18 mouse cellular contexts compared by ENCODE assay signal in the genomic region with DNA sequence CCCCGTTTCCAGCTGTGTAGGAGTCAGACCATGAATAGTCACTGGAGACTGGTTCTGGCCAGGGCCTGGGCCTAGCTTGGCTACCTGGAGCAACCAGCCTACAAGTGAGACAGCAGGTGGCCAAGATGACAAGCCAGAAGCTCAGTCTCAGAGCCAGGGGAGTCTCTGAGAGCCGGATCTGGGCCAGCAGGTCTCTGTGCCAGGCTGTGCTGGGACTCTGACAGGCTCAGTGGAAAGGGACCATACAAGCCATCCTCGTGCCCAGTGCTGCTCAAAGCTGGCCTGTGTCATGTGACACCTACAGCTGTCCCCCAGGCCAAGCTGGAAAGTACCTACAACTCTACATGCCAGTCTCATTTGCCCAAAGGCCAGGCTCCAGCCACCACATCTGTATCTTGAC. TPM values are rescaled to one million over a fixed set of nuclear protein-coding genes. Genes with fewer than 3 reads are reported as not detected.
DNase-seq lines count a peak whose midpoint lies in the region; ATAC-seq lines count a peak whose summit lies in the region.
"Had no signal": no experiment of that assay in that cellular context is flagged by ENCODE, and none has a peak within 500 bp of the region (broad histone marks: within the 10 kb centered on the region; RNA-seq: fewer than 3 reads in every experiment).

No protein-coding gene starts in this region.

- DNase-seq in forebrain, embryonic 14.5 days (ENCODE audit: low spot score), result no peak
- no peak for DNase-seq in midbrain, embryonic 11.5 days (ENCODE audit: low spot score, missing footprints)
- peak; percentile 63 to 66 for DNase-seq in cerebellum, postnatal 36 days
- DNase-seq in left cerebral cortex, adult 18-20 months (ENCODE audit: low spot score in 2 of 2), result no peak
- DNase-seq: B cell, adult 2 months; kidney, adult 9 months had no signal

- no peaks in the 10 kb centered on the region for H3K36me3 ChIP-seq in forebrain, embryonic 16.5 days (ENCODE audit: control insufficient read depth, insufficient read depth)
- no peaks in the 10 kb centered on the region for H3K36me3 ChIP-seq in forebrain, embryonic 14.5 days (ENCODE audit: control insufficient read depth, insufficient read depth, low read length)
- no peaks in the 10 kb centered on the region for H3K36me3 ChIP-seq in midbrain, embryonic 15.5 days (replicated peaks)
- H3K36me3 ChIP-seq in midbrain, embryonic 11.5 days (ENCODE audit: control insufficient read depth, insufficient read depth, low read length), result no peaks in the 10 kb centered on the region
- peaks cover 12% of the 10 kb centered on the region; the same call in 1 of the 2 replicates for H3K36me3 ChIP-seq in kidney, embryonic 14.5 days (ENCODE audit: control insufficient read depth, insufficient read depth, low read length)
- H3K36me3 ChIP-seq: forebrain, embryonic 15.5 days had no signal

- H3K27ac ChIP-seq in forebrain, embryonic 16.5 days (ENCODE audit: low read length), result no peak overlapping the region
- H3K27ac ChIP-seq in forebrain, embryonic 14.5 days (ENCODE audit: low read depth, low read length), result no peak overlapping the region
- no peak overlapping the region for H3K27ac ChIP-seq in midbrain, embryonic 15.5 days
- H3K27ac ChIP-seq in midbrain, embryonic 11.5 days (ENCODE audit: low read depth, low read length), result no peak overlapping the region
- H3K27ac ChIP-seq in kidney, embryonic 14.5 days (ENCODE audit: low read depth, low read length), result no peak overlapping the region
- H3K27ac ChIP-seq: forebrain, embryonic 15.5 days; hindbrain, postnatal 0 days; lung, embryonic 15.5 days had no signal

- H3K4me3 ChIP-seq in forebrain, embryonic 16.5 days (replicated peaks; ENCODE audit: low read length), result no peak overlapping the region
- H3K4me3 ChIP-seq in forebrain, embryonic 14.5 days (ENCODE audit: low read depth, low read length), result no peak overlapping the region
- H3K4me3 ChIP-seq in midbrain, embryonic 15.5 days, result no peak overlapping the region
- H3K4me3 ChIP-seq in midbrain, embryonic 11.5 days (ENCODE audit: low read depth, low read length), result no peak overlapping the region
- no peak overlapping the region for H3K4me3 ChIP-seq in kidney, embryonic 14.5 days (ENCODE audit: low read length)
- H3K4me3 ChIP-seq: forebrain, embryonic 15.5 days; lung, embryonic 15.5 days; myocyte had no signal

- WGBS in forebrain, embryonic 16.5 days, result 75% methylated on average over 3 of the region's 3 CpGs
- WGBS in forebrain, embryonic 14.5 days, result 73% methylated on average over 3 of the region's 3 CpGs
- 89% methylated on average over 3 of the region's 3 CpGs for WGBS in midbrain, embryonic 15.5 days
- 77% methylated on average over 3 of the region's 3 CpGs for WGBS in midbrain, embryonic 11.5 days
- WGBS in kidney, embryonic 14.5 days, result 83% methylated on average over 3 of the region's 3 CpGs

- H3K4me2 ChIP-seq in forebrain, embryonic 16.5 days (ENCODE audit: low read length), result no peak overlapping the region
- H3K4me2 ChIP-seq in forebrain, embryonic 14.5 days (ENCODE audit: low read length), result no peak overlapping the region
- H3K4me2 ChIP-seq in midbrain, embryonic 15.5 days, result no peak overlapping the region
- no peak overlapping the region for H3K4me2 ChIP-seq in midbrain, embryonic 11.5 days
- no peak overlapping the region for H3K4me2 ChIP-seq in kidney, embryonic 14.5 days (replicated peaks; ENCODE audit: low read depth, low read length)
- H3K4me2 ChIP-seq: forebrain, embryonic 15.5 days; lung, embryonic 15.5 days had no signal

- ATAC-seq in forebrain, embryonic 16.5 days, result 0 out of 2 replicates have a peak, but pooled peaks have one; percentile 37
- no peak for ATAC-seq in forebrain, embryonic 14.5 days
- ATAC-seq in midbrain, embryonic 15.5 days (replicated peaks), result peak; percentile 34; the same call in 1 of the 2 replicates
- no peak for ATAC-seq in midbrain, embryonic 11.5 days (ENCODE audit: low FRiP score)
- no peak for ATAC-seq in kidney, embryonic 14.5 days (ENCODE audit: low FRiP score, low TSS enrichment)

- no peaks in the 10 kb centered on the region for H3K4me1 ChIP-seq in forebrain, embryonic 16.5 days (replicated peaks; ENCODE audit: control insufficient read depth, insufficient read depth, low read length)
- H3K4me1 ChIP-seq in forebrain, embryonic 14.5 days (ENCODE audit: control insufficient read depth, insufficient read depth, low read length), result no peaks in the 10 kb centered on the region
- H3K4me1 ChIP-seq in midbrain, embryonic 15.5 days, result no peaks in the 10 kb centered on the region
- H3K4me1 ChIP-seq in midbrain, embryonic 11.5 days (ENCODE audit: control insufficient read depth, insufficient read depth, low read length), result no peaks in the 10 kb centered on the region
- H3K4me1 ChIP-seq in kidney, embryonic 14.5 days (ENCODE audit: control insufficient read depth, insufficient read depth, low read length), result no peaks in the 10 kb centered on the region
- H3K4me1 ChIP-seq: forebrain, embryonic 15.5 days; lung, embryonic 15.5 days had no signal

- H3K27me3 ChIP-seq in forebrain, embryonic 16.5 days (replicated peaks; ENCODE audit: control insufficient read depth, insufficient read depth, low read length), result no peaks in the 10 kb centered on the region
- H3K27me3 ChIP-seq in forebrain, embryonic 14.5 days (replicated peaks; ENCODE audit: control insufficient read depth, insufficient read depth, low read length), result no peaks in the 10 kb centered on the region
- H3K27me3 ChIP-seq in midbrain, embryonic 15.5 days (replicated peaks), result no peaks in the 10 kb centered on the region
- H3K27me3 ChIP-seq in midbrain, embryonic 11.5 days (ENCODE audit: control insufficient read depth, insufficient read depth, low read length), result no peaks in the 10 kb centered on the region
- H3K27me3 ChIP-seq in kidney, embryonic 14.5 days (ENCODE audit: control insufficient read depth, insufficient read depth, low read length), result no peaks in the 10 kb centered on the region
- H3K27me3 ChIP-seq: forebrain, embryonic 15.5 days; lung, embryonic 15.5 days had no signal

- no peaks in the 10 kb centered on the region for H3K9me3 ChIP-seq in forebrain, embryonic 16.5 days (ENCODE audit: control insufficient read depth, low read length)
- no peaks in the 10 kb centered on the region for H3K9me3 ChIP-seq in forebrain, embryonic 14.5 days (replicated peaks; ENCODE audit: control insufficient read depth, low read length)
- H3K9me3 ChIP-seq in midbrain, embryonic 15.5 days, result no peaks in the 10 kb centered on the region
- H3K9me3 ChIP-seq in midbrain, embryonic 11.5 days (ENCODE audit: control insufficient read depth, low read length), result no peaks in the 10 kb centered on the region
- H3K9me3 ChIP-seq in kidney, embryonic 14.5 days (ENCODE audit: control insufficient read depth, low read length), result no peaks in the 10 kb centered on the region
- H3K9me3 ChIP-seq: forebrain, embryonic 15.5 days; lung, embryonic 15.5 days had no signal

- H3K9ac ChIP-seq in forebrain, embryonic 16.5 days (replicated peaks; ENCODE audit: low read depth, low read length), result no peak overlapping the region
- H3K9ac ChIP-seq in forebrain, embryonic 14.5 days (ENCODE audit: low read length), result no peak overlapping the region
- no peak overlapping the region for H3K9ac ChIP-seq in midbrain, embryonic 15.5 days
- no peak overlapping the region for H3K9ac ChIP-seq in midbrain, embryonic 11.5 days (ENCODE audit: low read length)
- no peak overlapping the region for H3K9ac ChIP-seq in kidney, embryonic 14.5 days (ENCODE audit: low read depth, low read length)
- H3K9ac ChIP-seq: forebrain, embryonic 15.5 days; lung, embryonic 15.5 days had no signal

RNA-seq across cellular contexts. Expression of gene Orm1, which starts 36.0 kb away (rescaled TPM):
- polyA plus RNA-seq in forebrain, embryonic 16.5 days (2015; fragmentation: Nextera tagmentation; extraction: Ambion mirVana), result not detected in 2 replicates
- not detected in 2 replicates for polyA plus RNA-seq in forebrain, embryonic 14.5 days (2014; fragmentation: Nextera tagmentation; extraction: Ambion mirVana)
- polyA plus RNA-seq in midbrain, embryonic 15.5 days (2015; fragmentation: Nextera tagmentation; extraction: Ambion mirVana), result not detected in 2 replicates
- polyA plus RNA-seq in midbrain, embryonic 11.5 days (2014; fragmentation: Nextera tagmentation; extraction: Ambion mirVana), result not detected in 2 replicates
- polyA plus RNA-seq in kidney, embryonic 14.5 days (2014; fragmentation: Nextera tagmentation; extraction: Ambion mirVana), result not detected in 2 replicates
- not detected for total RNA-seq in left cerebral cortex, adult 18-20 months (2021)
- total RNA-seq: ES-E14; hindbrain, postnatal 0 days; layer of hippocampus, adult 8-10 months; left cerebral cortex, postnatal 10 days had no signal
- polyA plus RNA-seq: forebrain, embryonic 15.5 days; heart, embryonic 14.5 days; hindbrain, postnatal 0 days; lung, embryonic 15.5 days; myocyte had no signal

RNA-seq across cellular contexts. Expression of gene Orm3, which starts 47.6 kb away (rescaled TPM):
- polyA plus RNA-seq in forebrain, embryonic 16.5 days (2015; fragmentation: Nextera tagmentation; extraction: Ambion mirVana), result not detected in 2 replicates
- polyA plus RNA-seq in forebrain, embryonic 14.5 days (2014; fragmentation: Nextera tagmentation; extraction: Ambion mirVana), result not detected in 2 replicates
- not detected in 2 replicates for polyA plus RNA-seq in midbrain, embryonic 15.5 days (2015; fragmentation: Nextera tagmentation; extraction: Ambion mirVana)
- polyA plus RNA-seq in midbrain, embryonic 11.5 days (2014; fragmentation: Nextera tagmentation; extraction: Ambion mirVana), result not detected in 2 replicates
- not detected in 2 replicates for polyA plus RNA-seq in kidney, embryonic 14.5 days (2014; fragmentation: Nextera tagmentation; extraction: Ambion mirVana)
- not detected for total RNA-seq in left cerebral cortex, adult 18-20 months (2021)
- total RNA-seq: ES-E14; hindbrain, postnatal 0 days; layer of hippocampus, adult 8-10 months; left cerebral cortex, postnatal 10 days; megakaryocyte-erythroid progenitor cell, adult 5-6 weeks had no signal
- polyA plus RNA-seq: forebrain, embryonic 15.5 days; heart, embryonic 14.5 days; hindbrain, postnatal 0 days; lung, embryonic 15.5 days had no signal

RNA-seq across cellular contexts. Expression of gene Orm2, which starts 53.9 kb away (rescaled TPM):
- not detected in 2 replicates for polyA plus RNA-seq in forebrain, embryonic 16.5 days (2015; fragmentation: Nextera tagmentation; extraction: Ambion mirVana)
- polyA plus RNA-seq in forebrain, embryonic 14.5 days (2014; fragmentation: Nextera tagmentation; extraction: Ambion mirVana), result not detected in 2 replicates
- not detected in 2 replicates for polyA plus RNA-seq in midbrain, embryonic 15.5 days (2015; fragmentation: Nextera tagmentation; extraction: Ambion mirVana)
- polyA plus RNA-seq in midbrain, embryonic 11.5 days (2014; fragmentation: Nextera tagmentation; extraction: Ambion mirVana), result not detected in 2 replicates
- not detected in 2 replicates for polyA plus RNA-seq in kidney, embryonic 14.5 days (2014; fragmentation: Nextera tagmentation; extraction: Ambion mirVana)
- total RNA-seq in left cerebral cortex, adult 18-20 months (2021), result not detected
- total RNA-seq: ES-E14; hindbrain, postnatal 0 days; layer of hippocampus, adult 8-10 months; left cerebral cortex, postnatal 10 days; megakaryocyte-erythroid progenitor cell, adult 5-6 weeks had no signal
- polyA plus RNA-seq: forebrain, embryonic 15.5 days; heart, embryonic 14.5 days; hindbrain, postnatal 0 days; lung, embryonic 15.5 days; myocyte had no signal

Comparison
In these comparisons a context has a peak if more than half of its experiments do, and no peak if none do; other contexts are left out.
1. ATAC-seq: peak in forebrain, embryonic 16.5 days (single experiment) and midbrain, embryonic 15.5 days (single experiment); none in forebrain, embryonic 14.5 days (single experiment), midbrain, embryonic 11.5 days (single experiment) and kidney, embryonic 14.5 days (single experiment).
2. DNase-seq: peak in cerebellum, postnatal 36 days (2 of 2); none in forebrain, embryonic 14.5 days (single experiment), midbrain, embryonic 11.5 days (single experiment) and left cerebral cortex, adult 18-20 months (0 of 2).